Mouse (Mus musculus) left cerebral cortex, postnatal 25 days (tissue): ENCODE data around the gene Pcsk1n. TPM values are rescaled to one million over a fixed set of nuclear protein-coding genes. Genes with fewer than 3 reads are reported as not detected.
A peak's percentile ranks its signal among the peaks of the same experiment; 100 is the strongest.
"Not testable (repeated sequence)": the region's sequence is repeated elsewhere in the genome, so short reads cannot be mapped to it uniquely, and the experiment has no call there.

Source experiments
- DNase-seq, 2 experiments: peaks; one replicate each; pipeline ENCODE4 v3.0.0; 2022; ENCODE audit warnings: low spot score in 2 of 2, mixed read lengths in 1 of 2
- intact Hi-C: fragments of 180-260 bp; cut with DNase I; formaldehyde crosslinking; loops from one replicate; pipeline ENCODE4 v1.15.1; 2025
- total RNA-seq, 2 experiments: library from RNA; stranded (reverse); gene quantifications; 2 replicates each; pipeline ENCODE4 v1.2.3; 2021

Pcsk1n gene
- total RNA-seq = 100 to 1,000 TPM; 397 to 420 TPM

GRCm38 (mm10) chrX:7919601-7920383 lies at the start of gene Pcsk1n:
Gene Pcsk1n (plus strand): TSS chrX:7919822.
- peak; percentile 52 to 56 for DNase-seq
- intact Hi-C loops = loop anchor here (10.0 kb wide), 1 partner anchor 195 kb away; no protein-coding TSS in a partner anchor

- DNase-seq = no peak
- intact Hi-C loops = no loop called here
These were observed 49.8 kb upstream of the Pcsk1n start for GRCm38 (mm10) chrX:7869826-7870225.

GRCm38 (mm10) chrX:7878007-7878419 lies 41.6 kb upstream of the Pcsk1n start, which contains the start of gene Pim2:
Gene Pim2 (plus strand): TSS chrX:7878262.
- peak; percentile 82 to 87 for DNase-seq
- intact Hi-C loops = loop anchor here (5.0 kb wide), 1 partner anchor 36 kb away; the partner anchor contains the start of gene Otud5

- intact Hi-C loops = loop anchor here (5.0 kb wide), 1 partner anchor 36 kb away; the partner anchor contains the start of gene Otud5
These were observed 41.1 kb upstream of the Pcsk1n start for GRCm38 (mm10) chrX:7878495-7878894.

GRCm38 (mm10) chrX:7879819-7880218 lies 39.8 kb upstream of the Pcsk1n start:
- intact Hi-C loops = loop anchor here (5.0 kb wide), 1 partner anchor 38 kb away; the partner anchor contains the start of gene Otud5
- DNase-seq = peak; percentile 60 to 80

More at GRCm38 (mm10) chrX:7878495-7878894, 41.1 kb upstream of the Pcsk1n start:
- peak; percentile 26 to 28 for DNase-seq

- peak; percentile 78 to 89 for DNase-seq
- intact Hi-C loops = no loop called here
These were observed 35.6 kb upstream of the Pcsk1n start, which contains the start of gene Slc35a2 for GRCm38 (mm10) chrX:7883841-7884567. Gene Slc35a2 (plus strand): TSS chrX:7884028.

- DNase-seq = no peak
- intact Hi-C loops = no loop called here
These were observed 21.4 kb upstream of the Pcsk1n start for GRCm38 (mm10) chrX:7898211-7898610.

- intact Hi-C loops = loop anchor here (1.0 kb wide), 1 partner anchor 48 kb away; the partner anchor contains the start of gene Hdac6
- DNase-seq = peak; percentile 84 to 95
These were observed 20.4 kb upstream of the Pcsk1n start, which contains the start of the genes Pqbp1 and Timm17b for GRCm38 (mm10) chrX:7898880-7899874. Gene Pqbp1 (minus strand): TSS chrX:7899269. Gene Timm17b (plus strand): TSS chrX:7899357.

- no peak for DNase-seq
- intact Hi-C loops = no loop called here
These were observed 15.2 kb upstream of the Pcsk1n start for GRCm38 (mm10) chrX:7904441-7904840.

GRCm38 (mm10) chrX:7907735-7908134 lies 11.9 kb upstream of the Pcsk1n start, which contains the start of gene Gm10491:
Gene Gm10491 (minus strand): TSS chrX:7907835.
- DNase-seq = no peak
- intact Hi-C loops = no loop called here

- intact Hi-C loops, DNase-seq: not testable (repeated sequence)
These were observed 10.4 kb upstream of the Pcsk1n start, which contains the start of gene Gm10490 for GRCm38 (mm10) chrX:7909242-7909641. Gene Gm10490 (plus strand): TSS chrX:7909542.

GRCm38 (mm10) chrX:7910473-7910872 lies 9.1 kb upstream of the Pcsk1n start:
- DNase-seq = no peak
- intact Hi-C loops = loop anchor here (5.0 to 10.0 kb wide), 2 partner anchors 107 to 204 kb away; partner anchors contain the start of gene Glod5

GRCm38 (mm10) chrX:7915669-7916068 lies 4.0 kb upstream of the Pcsk1n start:
- intact Hi-C loops = loop anchor here (10.0 kb wide), 1 partner anchor 199 kb away; no protein-coding TSS in a partner anchor
- not testable (repeated sequence) for DNase-seq

- not testable (repeated sequence) for DNase-seq
- intact Hi-C loops = loop anchor here (10.0 kb wide), 1 partner anchor 197 kb away; no protein-coding TSS in a partner anchor
These were observed 1.7 kb upstream of the Pcsk1n start for GRCm38 (mm10) chrX:7917960-7918359.

GRCm38 (mm10) chrX:7922032-7922431 lies 2.4 kb downstream of the Pcsk1n start:
- peak in 1 of 2 experiments; percentile 16 for DNase-seq
- intact Hi-C loops = no loop called here

- intact Hi-C loops = no loop called here
- no peak for DNase-seq
These were observed 6.6 kb downstream of the Pcsk1n start for GRCm38 (mm10) chrX:7926266-7926665.

GRCm38 (mm10) chrX:7927116-7927515 lies 7.5 kb downstream of the Pcsk1n start:
- intact Hi-C loops = no loop called here
- DNase-seq = no peak

GRCm38 (mm10) chrX:7928270-7928790 lies 8.7 kb downstream of the Pcsk1n start, which contains the start of gene Eras:
Gene Eras (minus strand): TSS chrX:7928607.
- intact Hi-C loops = no loop called here
- no peak for DNase-seq
